Mouse (Mus musculus): ENCODE results near the gene Iscu. TPM values are rescaled to one million over a fixed set of nuclear protein-coding genes. Genes with fewer than 3 reads are reported as not detected.
"Not testable (repeated sequence)": the region's sequence is repeated elsewhere in the genome, so short reads cannot be mapped to it uniquely, and the experiment has no call there.

Iscu gene
- total RNA-seq, 2 experiments from 2014 or later = 122 to 123 TPM

- intact Hi-C loops (cut with DNase I) = no loop called here
- DNase-seq = no peak
Measured at GRCm38 (mm10) chr5:113782624-113783023, 10.1 kb downstream of the Iscu start.

GRCm38 (mm10) chr5:113783581-113784001, 11.0 kb downstream of the Iscu start:
- DNase-seq = peak; percentile 75 to 76
- intact Hi-C loops (cut with DNase I) = no loop called here

GRCm38 (mm10) chr5:113784104-113784503, 11.6 kb downstream of the Iscu start:
- intact Hi-C loops (cut with DNase I) = not testable (repeated sequence)
- DNase-seq = peak in 1 of 2 experiments; percentile 45

- intact Hi-C loops (cut with DNase I) = no loop called here
- DNase-seq = no peak
Measured at GRCm38 (mm10) chr5:113786985-113787384, 14.4 kb downstream of the Iscu start.

- intact Hi-C loops (cut with DNase I) = no loop called here
- no peak for DNase-seq
Measured at GRCm38 (mm10) chr5:113788645-113789044, 16.1 kb downstream of the Iscu start.

- peak; percentile 53 to 57 for DNase-seq
- intact Hi-C loops (cut with DNase I) = no loop called here
Measured at GRCm38 (mm10) chr5:113789075-113789788, 16.7 kb downstream of the Iscu start.

- intact Hi-C loops (cut with DNase I) = no loop called here
- DNase-seq = no peak
Measured at GRCm38 (mm10) chr5:113790453-113791196, 18.1 kb downstream of the Iscu start.

GRCm38 (mm10) chr5:113791197-113792095, 18.9 kb downstream of the Iscu start:
- intact Hi-C loops (cut with DNase I) = no loop called here
- no peak for DNase-seq

- intact Hi-C loops (cut with DNase I) = no loop called here
- DNase-seq = no peak
Measured at GRCm38 (mm10) chr5:113796401-113797148, 24.0 kb downstream of the Iscu start.

- DNase-seq = no peak
- intact Hi-C loops (cut with DNase I) = no loop called here
Measured at GRCm38 (mm10) chr5:113797149-113797882, 24.8 kb downstream of the Iscu start.

GRCm38 (mm10) chr5:113798525-113798924, 26.0 kb downstream of the Iscu start:
- no peak for DNase-seq
- intact Hi-C loops (cut with DNase I) = no loop called here

- intact Hi-C loops (cut with DNase I) = no loop called here
- no peak for DNase-seq
Measured at GRCm38 (mm10) chr5:113799691-113800090, 27.1 kb downstream of the Iscu start.

- DNase-seq = peak; percentile 71 to 73
- intact Hi-C loops (cut with DNase I) = no loop called here
Measured at GRCm38 (mm10) chr5:113800280-113800679, 27.7 kb downstream of the Iscu start, which contains the start of gene Tmem119. Tmem119 (minus strand) TSS chr5:113800516.

GRCm38 (mm10) chr5:113804395-113804966, 31.9 kb downstream of the Iscu start:
- DNase-seq = no peak
- intact Hi-C loops (cut with DNase I) = no loop called here

- no peak for DNase-seq
- intact Hi-C loops (cut with DNase I) = no loop called here
Measured at GRCm38 (mm10) chr5:113805301-113805700, 32.8 kb downstream of the Iscu start.

- intact Hi-C loops (cut with DNase I) = no loop called here
- DNase-seq = no peak
Measured at GRCm38 (mm10) chr5:113806414-113806813, 33.9 kb downstream of the Iscu start.

- no peak for DNase-seq
- intact Hi-C loops (cut with DNase I) = no loop called here
Measured at GRCm38 (mm10) chr5:113807712-113808111, 35.2 kb downstream of the Iscu start.

GRCm38 (mm10) chr5:113808177-113808576, 35.6 kb downstream of the Iscu start:
- intact Hi-C loops (cut with DNase I) = no loop called here
- DNase-seq = peak; percentile 49 to 55

GRCm38 (mm10) chr5:113810111-113810510, 37.6 kb downstream of the Iscu start:
- DNase-seq = no peak
- intact Hi-C loops (cut with DNase I) = no loop called here
